Mouse (Mus musculus) liver, adult 2 months (tissue): ENCODE data around the gene Doc2b. TPM values are rescaled to one million over a fixed set of nuclear protein-coding genes. Genes with fewer than 3 reads are reported as not detected.

ENCODE experiments used
- DNase-seq: peaks from one replicate; pipeline ENCODE4 v3.0.0-alpha.2; 2011; ENCODE audit warnings: low read depth, low spot score; ENCODE audit errors: extremely low read depth
- H3K27ac ChIP-seq: fragments of 200-500 bp; replicated peaks from 2 replicates; pipeline ENCODE4 v1.5.1; 2012; ENCODE audit warnings: low read depth, mild to moderate bottlenecking, control low read depth, inconsistent platforms, low read length; ENCODE audit not compliant: insufficient read depth
- H3K27me3 ChIP-seq: fragments of 200-500 bp; 2 replicates; pipeline ENCODE4 v1.6.1; 2012; ENCODE audit warnings: mild to moderate bottlenecking, moderate library complexity, low read length, inconsistent platforms; ENCODE audit not compliant: control insufficient read depth, insufficient read depth
- H3K36me3 ChIP-seq: fragments of 200-500 bp; 2 replicates; pipeline ENCODE4 v1.6.1; 2012; ENCODE audit warnings: low read length, inconsistent platforms; ENCODE audit not compliant: control insufficient read depth, insufficient read depth
- H3K4me1 ChIP-seq: fragments of 200-500 bp; 2 replicates; pipeline ENCODE4 v1.6.1; 2011; ENCODE audit warnings: low read length; ENCODE audit not compliant: control insufficient read depth, insufficient read depth
- H3K4me3 ChIP-seq: fragments of 200-500 bp; 2 replicates; pipeline ENCODE4 v1.5.1; 2011; ENCODE audit warnings: low read depth, mild to moderate bottlenecking, control low read depth, low read length, moderate library complexity; ENCODE audit not compliant: insufficient read depth
- H3K79me2 ChIP-seq: fragments of 200-500 bp; 2 replicates; pipeline ENCODE4 v1.6.1; 2012; ENCODE audit warnings: inconsistent platforms, mild to moderate bottlenecking, low read length, moderate library complexity; ENCODE audit not compliant: control insufficient read depth, insufficient read depth
- H3K9ac ChIP-seq: fragments of 200-500 bp; 2 replicates; pipeline ENCODE4 v1.6.1; 2012; ENCODE audit warnings: low read depth, mild to moderate bottlenecking, control low read depth, inconsistent platforms, low read length
- CTCF ChIP-seq: fragments of 200-500 bp; IDR thresholded peaks from 2 replicates; pipeline ENCODE4 v1.5.1; 2011; ENCODE audit warnings: low read depth, low read length, control low read depth
- POLR2A ChIP-seq: fragments of 200-500 bp; IDR thresholded peaks from 2 replicates; pipeline ENCODE4 v1.6.1; 2011; ENCODE audit warnings: low read length, control low read depth; ENCODE audit not compliant: insufficient read depth; ENCODE audit errors: extremely low read depth
- WGBS: fragments of 180-500 bp; shearing (Covaris S2); methylation state at CpG from one replicate; pipeline ENCODE4 v1.1.7; 2018; 5-methylcytosine and 5-hydroxymethylcytosine counted together
- polyA plus RNA-seq: library from polyadenylated mRNA; depleted of rRNA; stranded (reverse); fragments of >200 nt; gene quantifications from 2 replicates; pipeline ENCODE4 v1.2.3, GENCODE M21; 2012; rRNA removed
- total RNA-seq: library from RNA; depleted of rRNA; stranded (reverse); fragments of >200 nt; gene quantifications from 2 replicates; pipeline ENCODE4 v1.2.3, GENCODE M21; 2014; rRNA removed

The Doc2b gene
- total RNA-seq = 0.09 and 0.13 TPM in 2 replicates
- polyA plus RNA-seq = 0.05 and 0.07 TPM in 2 replicates

DNA sequence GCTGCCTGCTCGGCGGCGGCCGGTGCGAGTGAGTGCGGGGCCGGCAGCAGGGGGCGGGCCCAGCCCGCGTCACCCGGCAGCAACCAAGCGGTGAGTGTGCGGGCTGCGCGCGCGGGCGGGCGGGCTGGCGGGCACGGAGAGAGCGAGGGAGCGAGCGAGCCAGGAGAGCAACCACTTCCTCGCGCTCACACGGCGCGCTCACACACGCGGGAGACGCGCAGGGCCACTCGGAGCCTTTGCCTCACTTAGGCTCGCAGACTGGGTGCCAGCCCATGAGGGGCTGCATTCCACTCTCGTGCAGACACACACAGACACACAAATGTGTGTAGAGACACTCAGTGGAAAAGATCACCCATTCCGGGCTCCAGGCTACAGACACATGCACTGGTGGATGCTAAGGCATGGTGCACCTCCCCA, at the start of gene Doc2b:
TSS of gene Doc2b (minus strand) at position 21 of the 417 bp plus-strand sequence.
- Histone ChIP-seq H3K27ac (no peak within 1 kb of the TSS), H3K27me3 (peaks cover 15% of the 10 kb centered on the region), H3K36me3 (no peaks in the 10 kb centered on the region), H3K4me1 (no peaks in the 10 kb centered on the region), H3K9ac (peak within 1 kb of the TSS; percentile 12; the same call in 1 of the 2 replicates), H3K4me3 (peak within 1 kb of the TSS; percentile 4; the same call in 1 of the 2 replicates), H3K79me2 (no peaks in the 10 kb centered on the region)
- no peak for TF ChIP-seq POLR2A
- no peak for DNase-seq
- WGBS = 18% methylated on average over 37 of the region's 37 CpGs

DNA sequence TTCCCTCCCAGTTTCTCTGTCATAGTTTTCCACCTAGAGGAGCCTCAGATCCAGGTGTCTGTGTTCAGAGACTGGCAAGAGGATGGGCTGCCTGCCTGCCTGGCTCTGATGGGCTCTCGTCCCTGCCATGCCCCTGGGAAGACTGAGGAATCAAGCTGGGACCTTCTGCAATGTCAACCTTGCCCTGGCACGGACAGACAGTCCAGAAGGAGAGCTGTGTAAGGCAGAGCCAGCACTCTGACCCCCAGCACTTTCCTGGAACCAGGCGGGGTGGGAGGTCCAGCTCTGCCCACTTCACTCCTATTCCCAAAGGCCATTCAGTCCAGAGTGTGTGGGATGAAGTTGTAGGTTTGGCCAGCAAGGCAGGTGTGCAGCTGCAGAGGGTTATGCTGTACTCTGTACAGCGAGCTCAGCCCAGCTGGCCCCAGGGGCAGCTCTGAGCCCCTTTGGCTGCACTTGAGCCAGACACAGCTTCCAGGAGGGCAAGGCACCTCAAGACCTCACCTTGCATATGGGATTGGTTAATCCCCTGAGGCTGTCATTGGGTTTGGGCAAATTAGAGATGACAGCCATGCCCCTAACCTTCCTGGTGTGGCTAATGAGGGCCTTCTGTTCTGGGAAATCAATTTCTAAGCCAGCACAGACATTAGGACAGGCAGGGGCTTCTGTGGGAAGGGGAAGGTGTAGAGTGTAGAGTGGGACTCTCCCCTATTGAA, 47.2 kb upstream of the Doc2b start:
- Histone ChIP-seq H3K79me2 (no peaks in the 10 kb centered on the region), H3K4me1 (no peaks in the 10 kb centered on the region), H3K36me3 (no peaks in the 10 kb centered on the region), H3K9ac (no peak overlapping the region), H3K4me3 (no peak overlapping the region), H3K27me3 (no peaks in the 10 kb centered on the region), H3K27ac (no peak overlapping the region)
- WGBS = 85% methylated on average over 4 of the region's 4 CpGs
- TF ChIP-seq POLR2A = no peak
- no peak for TF ChIP-seq CTCF
- no peak for DNase-seq

DNA sequence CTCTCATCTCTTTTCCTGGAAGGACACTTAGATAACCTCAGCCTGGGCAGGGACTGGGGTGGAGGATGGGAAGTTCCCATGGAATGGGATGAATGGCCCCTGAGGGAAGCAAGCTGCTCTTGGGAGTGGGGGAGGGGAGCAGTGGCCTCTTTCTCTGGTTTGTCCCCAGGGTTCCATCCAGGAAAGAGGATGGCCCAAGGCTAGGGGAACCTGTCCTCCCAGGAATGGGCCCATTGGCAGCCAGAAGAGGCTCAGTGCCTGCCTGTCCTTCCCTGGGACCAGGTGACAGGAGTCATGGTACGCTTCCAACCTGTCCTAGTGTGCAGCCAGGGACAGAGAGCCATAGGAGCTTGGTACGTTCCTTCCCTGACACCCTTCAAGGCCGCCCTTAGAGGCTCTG, 45.7 kb upstream of the Doc2b start:
- no peaks in the 10 kb centered on the region for H3K27me3 ChIP-seq
- no peaks in the 10 kb centered on the region for H3K79me2 ChIP-seq
- no peaks in the 10 kb centered on the region for H3K4me1 ChIP-seq
- H3K27ac ChIP-seq = no peak overlapping the region
- no peak overlapping the region for H3K9ac ChIP-seq
- no peak for DNase-seq
- no peaks in the 10 kb centered on the region for H3K36me3 ChIP-seq
- TF ChIP-seq CTCF (no peak), POLR2A (no peak)
- no peak overlapping the region for H3K4me3 ChIP-seq
- 87% methylated on average over 3 of the region's 3 CpGs for WGBS

DNA sequence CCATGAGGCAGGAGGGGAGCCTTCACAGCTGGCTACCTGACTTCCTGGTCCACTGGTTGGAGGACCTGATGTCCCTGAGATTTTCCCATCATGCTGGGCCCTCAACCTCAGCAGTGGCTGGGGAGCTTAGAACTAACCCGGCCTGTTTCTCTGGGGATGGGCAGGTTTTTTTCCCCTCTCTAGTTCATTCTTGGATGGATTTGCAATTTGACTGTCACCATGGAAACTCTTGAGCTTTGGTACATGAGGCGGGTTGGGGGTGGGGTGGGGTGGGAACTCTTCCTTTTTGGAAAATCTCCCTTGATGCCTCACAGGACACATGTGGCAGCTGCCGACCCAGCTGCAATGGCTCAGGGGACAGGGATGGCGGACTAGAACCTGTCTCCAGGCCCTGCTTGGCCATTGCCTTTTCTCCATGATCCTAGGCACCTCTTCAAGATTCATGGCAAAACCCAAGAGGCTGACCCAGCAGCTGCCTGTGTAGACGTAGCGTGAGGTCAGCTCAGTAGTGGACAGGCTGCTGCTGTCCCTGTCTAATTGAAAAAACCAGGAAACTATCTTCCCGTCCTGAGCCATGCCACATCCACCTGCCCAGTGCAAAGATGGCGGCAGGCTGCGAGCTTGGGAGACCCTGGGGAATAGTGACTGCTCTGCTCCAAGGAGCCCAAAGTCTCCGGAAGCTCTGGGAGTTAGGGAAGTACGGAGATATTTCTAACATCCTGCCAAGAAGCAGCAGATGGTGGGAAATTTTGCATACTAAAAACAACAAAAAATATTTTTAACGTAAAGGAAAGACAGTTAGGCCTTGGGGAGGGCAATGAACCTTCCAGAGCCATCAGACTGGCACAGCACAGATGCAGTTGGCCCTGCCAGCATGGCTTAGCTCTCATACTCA, 43.9 kb upstream of the Doc2b start:
- H3K27ac ChIP-seq = no peak overlapping the region
- no peaks in the 10 kb centered on the region for H3K27me3 ChIP-seq
- WGBS = 90% methylated on average over 12 of the region's 12 CpGs
- no peaks in the 10 kb centered on the region for H3K36me3 ChIP-seq
- H3K4me3 ChIP-seq = no peak overlapping the region
- TF ChIP-seq POLR2A = no peak
- H3K4me1 ChIP-seq = no peaks in the 10 kb centered on the region
- no peaks in the 10 kb centered on the region for H3K79me2 ChIP-seq
- no peak for DNase-seq
- no peak overlapping the region for H3K9ac ChIP-seq

DNA sequence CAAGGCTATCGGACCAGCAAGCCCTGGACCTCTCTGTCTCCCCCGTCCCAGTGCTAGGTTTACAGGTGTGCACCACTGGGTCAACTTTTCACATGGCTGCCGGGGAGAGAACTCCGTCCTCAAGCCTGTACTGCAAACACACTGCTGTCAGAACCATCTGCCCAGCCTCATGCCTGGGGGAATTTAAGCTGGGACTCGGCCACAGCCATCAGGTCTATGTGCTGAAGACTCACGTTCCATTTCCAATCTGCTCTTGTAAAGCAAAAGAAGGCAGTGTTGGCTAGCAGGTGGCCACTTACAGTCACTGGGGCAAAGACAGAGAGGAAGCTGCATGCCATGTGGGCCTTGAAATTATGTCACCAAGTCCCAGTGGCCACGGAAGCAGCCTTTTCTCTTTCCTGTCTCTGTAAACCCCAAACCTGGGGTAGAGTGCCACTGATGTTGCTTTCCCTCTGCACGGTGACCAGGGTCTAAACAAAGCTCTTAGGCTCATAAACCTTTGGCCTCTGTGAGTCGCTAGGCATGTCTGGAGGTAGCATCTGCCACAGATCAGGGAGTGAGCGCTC, 43.1 kb upstream of the Doc2b start:
- no peak for DNase-seq
- 85% methylated on average over 10 of the region's 10 CpGs for WGBS
- Histone ChIP-seq H3K27ac (no peak overlapping the region), H3K4me3 (no peak overlapping the region), H3K4me1 (no peaks in the 10 kb centered on the region), H3K27me3 (no peaks in the 10 kb centered on the region), H3K9ac (no peak overlapping the region), H3K79me2 (no peaks in the 10 kb centered on the region), H3K36me3 (no peaks in the 10 kb centered on the region)
- TF ChIP-seq POLR2A (no peak), CTCF (no peak)
